Mouse (Mus musculus) liver, embryonic 14.5 days (tissue): Measurements from ENCODE around the gene Zfp653. TPM values are rescaled to one million over a fixed set of nuclear protein-coding genes. Genes with fewer than 3 reads are reported as not detected.
A peak's percentile ranks its signal among the peaks of the same experiment; 100 is the strongest.

Experiments
- ATAC-seq: fragments of 200-750 bp; cut with Nextera tagmentation; 2 replicates; pipeline ENCODE4 v1.8.0; 2017; ENCODE audit warnings: moderate number of reproducible peaks, mild to moderate bottlenecking, moderate library complexity; ENCODE audit not compliant: insufficient read depth
- DNase-seq, 3 experiments: peaks; one replicate each; pipeline ENCODE4 v3.0.0-alpha.2; 2012 to 2013; ENCODE audit warnings: low read depth in 3 of 3, low spot score in 3 of 3
- H3K27ac ChIP-seq: fragments of 300-500 bp; sonication (generic); 2 replicates; pipeline ENCODE4 v1.5.1; 2014; ENCODE audit warnings: moderate library complexity, mild to moderate bottlenecking, control low read depth, inconsistent platforms
- H3K27me3 ChIP-seq: fragments of 300-500 bp; sonication (generic); 2 replicates; pipeline ENCODE4 v1.6.1; 2014; ENCODE audit warnings: mild to moderate bottlenecking, low read length, moderate library complexity; ENCODE audit not compliant: control insufficient read depth, insufficient read depth
- H3K36me3 ChIP-seq: fragments of 300-500 bp; sonication (generic); replicated peaks from 2 replicates; pipeline ENCODE4 v1.6.1; 2014; ENCODE audit warnings: low read depth; ENCODE audit not compliant: control insufficient read depth, insufficient read depth
- H3K4me1 ChIP-seq, 2 experiments: fragments of 200-500 bp in 1 of 2; fragments of 300-500 bp in 1 of 2; sonication (generic) in 1 of 2; replicated peaks; 2 replicates each; pipeline ENCODE4 v1.6.1; 2012 to 2014; ENCODE audit warnings: antibody characterized with exemption in 1 of 2, inconsistent platforms in 1 of 2, low read length in 1 of 2; ENCODE audit not compliant: control insufficient read depth in 2 of 2, insufficient read depth in 2 of 2
- H3K4me2 ChIP-seq: fragments of 300-500 bp; sonication (generic); 2 replicates; pipeline ENCODE4 v1.6.1; 2014; ENCODE audit warnings: low read depth, mild to moderate bottlenecking, control low read depth, moderate library complexity
- H3K4me3 ChIP-seq, 2 experiments: fragments of 200-500 bp in 1 of 2; fragments of 300-500 bp in 1 of 2; sonication (generic) in 1 of 2; 2 replicates each; pipeline ENCODE4 v1.5.1; 2012 to 2014; ENCODE audit warnings: low read depth in 2 of 2, low read length in 2 of 2, mild to moderate bottlenecking in 2 of 2, control low read depth in 1 of 2, inconsistent platforms in 1 of 2, moderate library complexity in 1 of 2; ENCODE audit not compliant: insufficient read depth in 1 of 2
- H3K9ac ChIP-seq: fragments of 300-500 bp; sonication (generic); replicated peaks from 2 replicates; pipeline ENCODE4 v1.6.1; 2014; ENCODE audit warnings: mild to moderate bottlenecking, control low read depth, moderate library complexity
- H3K9me3 ChIP-seq: fragments of 300-500 bp; sonication (generic); 2 replicates; pipeline ENCODE4 v1.6.1; 2016; ENCODE audit warnings: low read length, mixed read lengths; ENCODE audit not compliant: control insufficient read depth
- CTCF ChIP-seq: IDR thresholded peaks from 2 replicates; pipeline ENCODE4 v1.5.1; 2016; ENCODE audit warnings: antibody characterized with exemption, low read depth, control low read depth
- EP300 ChIP-seq: IDR thresholded peaks from 2 replicates; pipeline ENCODE4 v1.6.1; 2016; ENCODE audit warnings: antibody characterized with exemption, low read depth
- WGBS: fragments of 180-500 bp; shearing (Covaris S2); extraction: QIAGEN DNeasy Blood & Tissue Kit; methylation state at CpG from one replicate; pipeline ENCODE4 v1.1.7; 2014; ENCODE audit not compliant: insufficient replicate concordance; 5-methylcytosine and 5-hydroxymethylcytosine counted together
- polyA plus RNA-seq, 2 experiments: library from polyadenylated mRNA; depleted of rRNA in 1 of 2; stranded (reverse) in 1 of 2; unstranded in 1 of 2; fragments of >200 nt; fragmentation: Nextera tagmentation in 1 of 2; extraction: Ambion mirVana in 1 of 2; gene quantifications; 2 replicates each; pipeline versions ENCODE4 v1.2.1 to v1.2.3; 2012 to 2014

Gene Zfp653
- polyA plus RNA-seq, 2 experiments: 2.4 to 8.0 TPM

DNA sequence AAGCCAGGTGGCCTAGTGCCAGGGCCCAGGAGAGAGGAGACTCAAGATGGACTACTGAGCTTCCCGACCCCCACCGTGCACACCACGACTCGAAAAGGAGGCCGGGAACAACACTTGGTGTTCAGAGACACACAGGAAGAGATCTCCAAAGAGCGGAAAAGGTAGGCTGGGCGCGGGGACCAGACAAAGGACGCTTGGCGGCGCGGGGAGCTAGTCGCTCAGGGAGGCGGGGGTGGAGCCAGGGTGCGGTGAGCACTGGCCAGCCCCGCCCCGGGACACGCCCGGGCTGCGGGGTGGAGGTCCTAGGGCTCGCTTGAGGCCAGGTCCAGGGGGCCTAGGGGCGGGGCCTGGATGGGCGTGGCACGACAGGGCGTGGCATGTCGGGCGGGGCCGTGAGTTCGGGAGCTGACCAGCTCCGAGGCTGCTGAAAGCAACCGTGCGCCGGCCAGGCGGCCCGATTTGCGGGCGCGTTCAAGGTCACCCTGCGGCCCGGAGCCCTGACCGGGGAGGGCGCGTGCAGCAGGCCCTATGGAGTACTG lies 20.8 kb downstream of the Zfp653 start:
- Histone ChIP-seq H3K27ac (no peak overlapping the region), H3K4me1 (peaks cover 7 to 11% of the 10 kb centered on the region in 2 experiments), H3K36me3 (no peaks in the 10 kb centered on the region), H3K27me3 (peaks cover 48% of the 10 kb centered on the region), H3K9ac (no peak overlapping the region), H3K4me2 (peak overlapping the region; percentile 52), H3K4me3 (peak overlapping the region in 1 of 2 experiments; percentile 29; a peak in 2 of 4 replicates), H3K9me3 (no peaks in the 10 kb centered on the region)
- no peak for TF ChIP-seq CTCF
- ATAC-seq (peak; percentile 73), DNase-seq (peak; percentile 51 to 73 (median 61))
- under 1% methylated on average over 43 of the region's 43 CpGs for WGBS

DNA sequence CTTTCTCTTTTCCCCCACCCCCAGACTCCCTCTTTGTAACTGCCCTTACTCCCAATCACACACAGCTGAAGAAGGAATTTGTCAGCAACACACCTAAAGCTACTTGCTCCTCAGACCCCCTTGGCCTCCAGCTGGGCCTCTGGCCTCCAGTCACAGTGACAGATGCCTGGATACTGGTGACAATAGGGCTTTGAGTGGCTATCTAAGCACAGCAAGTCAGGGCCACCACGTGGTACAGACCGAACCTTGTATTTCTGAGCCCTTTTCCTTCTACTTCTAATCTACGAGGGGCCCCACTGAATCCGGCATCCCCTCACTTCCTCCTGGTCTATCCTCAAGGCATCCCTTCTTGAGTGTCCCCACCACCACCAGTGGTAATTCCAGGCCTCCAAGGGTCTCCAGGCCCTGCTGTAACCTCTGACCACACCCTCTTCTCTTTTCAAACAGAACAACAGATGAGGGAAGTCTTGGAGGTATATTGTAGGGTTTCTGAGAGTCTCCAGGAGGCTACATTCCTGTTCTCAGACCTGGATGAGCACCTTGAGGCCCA lies 21.4 kb downstream of the Zfp653 start:
- Histone ChIP-seq H3K36me3 (no peaks in the 10 kb centered on the region), H3K27me3 (peaks cover 48% of the 10 kb centered on the region), H3K4me3 (no peak overlapping the region), H3K4me2 (no peak overlapping the region; the same call in 1 of the 2 replicates), H3K9me3 (no peaks in the 10 kb centered on the region), H3K27ac (no peak overlapping the region), H3K9ac (no peak overlapping the region), H3K4me1 (peaks cover 7 to 11% of the 10 kb centered on the region in 2 experiments)
- WGBS: 33% methylated on average over 4 of the region's 4 CpGs
- DNase-seq (no peak), ATAC-seq (no peak)
- TF ChIP-seq EP300 (no peak), CTCF (no peak)

DNA sequence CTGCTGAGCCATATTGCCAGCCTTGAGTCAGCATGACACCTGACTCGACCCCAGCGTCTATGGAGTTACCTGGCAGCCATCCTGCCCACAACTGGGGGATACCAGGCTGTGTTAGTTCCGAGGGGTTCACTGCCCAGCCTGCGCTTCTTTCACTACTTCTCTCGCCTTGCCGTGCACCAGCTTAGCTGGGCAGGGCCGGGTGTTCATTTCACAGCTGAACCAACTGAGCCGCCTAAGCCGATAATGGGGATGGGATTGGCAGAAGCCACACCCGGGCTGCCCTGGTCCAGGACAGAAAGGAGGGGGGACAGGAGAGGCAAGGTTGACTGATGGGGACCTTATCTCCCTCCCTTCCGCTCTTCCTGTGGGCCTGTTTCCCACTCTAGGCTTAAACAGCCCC lies 21.9 kb downstream of the Zfp653 start:
- TF ChIP-seq EP300 (no peak), CTCF (no peak)
- DNase-seq (no peak), ATAC-seq (no peak)

DNA sequence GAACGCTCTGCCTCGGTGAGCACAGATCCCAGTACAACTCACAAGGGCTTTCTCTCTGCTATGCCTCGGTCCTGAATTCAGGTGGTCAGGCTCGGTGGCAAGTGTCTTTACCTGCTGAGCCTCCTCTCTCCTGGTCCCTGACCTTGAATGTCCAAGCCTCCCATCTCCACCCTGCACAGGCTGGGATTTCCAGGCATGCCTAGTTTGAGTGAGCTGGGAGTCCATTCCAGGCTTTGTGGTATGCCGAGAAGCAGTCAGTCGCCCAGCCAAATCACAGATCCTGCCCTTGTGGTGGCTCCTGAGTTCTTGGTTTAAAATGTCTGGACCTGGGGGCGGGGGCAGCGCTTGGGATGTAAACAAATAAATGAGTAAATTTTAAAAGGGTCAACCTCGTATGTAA lies 23.8 kb downstream of the Zfp653 start:
- DNase-seq (no peak), ATAC-seq (no peak)
- no peak overlapping the region for H3K9ac ChIP-seq
- TF ChIP-seq EP300 (no peak), CTCF (no peak)
- H3K27ac ChIP-seq: no peak overlapping the region
- H3K36me3 ChIP-seq: no peaks in the 10 kb centered on the region
- peaks cover 27% of the 10 kb centered on the region for H3K27me3 ChIP-seq
- peaks cover 6 to 11% of the 10 kb centered on the region in 2 experiments for H3K4me1 ChIP-seq
- H3K4me2 ChIP-seq: no peak overlapping the region
- no peak overlapping the region for H3K4me3 ChIP-seq
- no peaks in the 10 kb centered on the region for H3K9me3 ChIP-seq
- 40% methylated on average over 9 of the region's 9 CpGs for WGBS

More for the DNA sequence above, 21.9 kb downstream of the Zfp653 start:
- Histone ChIP-seq H3K27ac (no peak overlapping the region), H3K36me3 (no peaks in the 10 kb centered on the region), H3K9me3 (no peaks in the 10 kb centered on the region), H3K27me3 (peaks cover 46% of the 10 kb centered on the region), H3K4me3 (no peak overlapping the region), H3K9ac (no peak overlapping the region), H3K4me1 (peaks cover 6 to 11% of the 10 kb centered on the region in 2 experiments), H3K4me2 (no peak overlapping the region)
- 58% methylated on average over 11 of the region's 11 CpGs for WGBS

DNA sequence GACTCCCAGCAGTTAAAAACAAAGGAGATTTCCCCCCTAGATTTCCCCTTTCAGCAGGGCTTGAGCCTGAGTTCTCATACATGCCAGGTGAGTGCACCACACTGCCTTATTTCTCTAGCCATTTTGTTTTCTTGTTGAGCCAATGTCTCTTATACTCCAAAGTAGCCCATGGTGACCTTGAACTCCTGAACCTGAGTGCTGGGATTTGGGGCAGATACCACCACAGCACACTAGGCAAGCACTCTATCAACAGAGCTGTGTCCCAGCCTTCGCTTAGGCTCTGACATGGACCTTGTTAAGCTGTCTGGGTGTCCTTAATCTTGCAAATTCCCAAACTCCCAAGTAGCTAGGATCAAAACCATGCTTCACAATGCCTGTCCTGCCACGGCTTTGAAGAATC lies 29.3 kb downstream of the Zfp653 start:
- Histone ChIP-seq H3K4me1 (no peaks in the 10 kb centered on the region), H3K27ac (no peak overlapping the region), H3K36me3 (no peaks in the 10 kb centered on the region), H3K9me3 (no peaks in the 10 kb centered on the region), H3K27me3 (no peaks in the 10 kb centered on the region), H3K4me3 (no peak overlapping the region), H3K9ac (no peak overlapping the region), H3K4me2 (no peak overlapping the region)
- TF ChIP-seq CTCF: no peak
- no peak for TF ChIP-seq EP300
- no peak for ATAC-seq
- 37% methylated on average over 2 of the region's 2 CpGs for WGBS
- DNase-seq: no peak
